Mouse (Mus musculus) embryonic fibroblast, embryonic 13.5 days (primary cell): ENCODE data around the gene Gm4131. TPM values are rescaled to one million over a fixed set of nuclear protein-coding genes. Genes with fewer than 3 reads are reported as not detected.

Experiments
- H3K27ac ChIP-seq: 2 replicates; pipeline ENCODE4 v1.5.1; 2012; ENCODE audit warnings: low read length, control low read depth, inconsistent platforms; ENCODE audit not compliant: insufficient read depth
- H3K4me1 ChIP-seq: 2 replicates; pipeline ENCODE4 v1.6.1; 2011; ENCODE audit warnings: low read length; ENCODE audit not compliant: control insufficient read depth, insufficient read depth
- H3K4me3 ChIP-seq: 2 replicates; pipeline ENCODE4 v1.5.1; 2011; ENCODE audit warnings: mild to moderate bottlenecking, control low read depth, low read length; ENCODE audit not compliant: insufficient read depth
- CTCF ChIP-seq: IDR thresholded peaks from 2 replicates; pipeline ENCODE4 v1.5.1; 2011; ENCODE audit warnings: mild to moderate bottlenecking, control low read depth, low read length, moderate library complexity, borderline replicate concordance; ENCODE audit not compliant: insufficient read depth
- POLR2A ChIP-seq: IDR thresholded peaks from 2 replicates; pipeline ENCODE4 v1.6.1; 2011; ENCODE audit warnings: low read depth, mild to moderate bottlenecking, control low read depth, low read length, moderate library complexity
- polyA plus RNA-seq: library from polyadenylated mRNA; stranded (reverse); fragments of >200 nt; gene quantifications from 2 replicates; pipeline ENCODE4 v1.2.4, GENCODE M21; 2011; ENCODE audit warnings: low read depth; ENCODE audit not compliant: missing spikeins, insufficient read length

Gm4131 gene
- polyA plus RNA-seq, 1 experiment: not detected

- H3K4me1 ChIP-seq: no peaks in the 10 kb centered on the region
- TF ChIP-seq POLR2A (no peak), CTCF (no peak)
- H3K4me3 ChIP-seq: no peak overlapping the region
- H3K27ac ChIP-seq: no peak overlapping the region
Observed at GRCm38 (mm10) chr14:62468119-62468752, 98.5 kb downstream of the Gm4131 start.

- no peak overlapping the region for H3K27ac ChIP-seq
- H3K4me3 ChIP-seq: no peak overlapping the region
- H3K4me1 ChIP-seq: no peaks in the 10 kb centered on the region
- TF ChIP-seq CTCF: no peak
- TF ChIP-seq POLR2A: no peak
Observed at GRCm38 (mm10) chr14:62464966-62465365, 101.8 kb downstream of the Gm4131 start.

GRCm38 (mm10) chr14:62459541-62459940, 107.2 kb downstream of the Gm4131 start:
- no peak overlapping the region for H3K4me3 ChIP-seq
- no peaks in the 10 kb centered on the region for H3K4me1 ChIP-seq
- H3K27ac ChIP-seq: no peak overlapping the region
- TF ChIP-seq CTCF (peak; percentile 49; the same call in 1 of the 2 replicates), POLR2A (no peak)

GRCm38 (mm10) chr14:62457420-62458181, 109.1 kb downstream of the Gm4131 start:
- Histone ChIP-seq H3K27ac (no peak overlapping the region), H3K4me1 (no peaks in the 10 kb centered on the region), H3K4me3 (no peak overlapping the region)
- TF ChIP-seq CTCF: peak; percentile 85
- TF ChIP-seq POLR2A: no peak

- no peaks in the 10 kb centered on the region for H3K4me1 ChIP-seq
- H3K4me3 ChIP-seq: no peak within 1 kb of the TSS
- H3K27ac ChIP-seq: no peak within 1 kb of the TSS
- TF ChIP-seq POLR2A: no peak
- TF ChIP-seq CTCF: no peak
Observed at GRCm38 (mm10) chr14:62456239-62456747, 110.4 kb downstream of the Gm4131 start, which contains the start of gene Gucy1b2. Gene Gucy1b2, minus strand, starts transcription at chr14:62456289.

GRCm38 (mm10) chr14:62455570-62455879, 111.2 kb downstream of the Gm4131 start:
- H3K4me1 ChIP-seq: no peaks in the 10 kb centered on the region
- TF ChIP-seq CTCF (no peak), POLR2A (no peak)
- H3K4me3 ChIP-seq: no peak overlapping the region
- H3K27ac ChIP-seq: no peak overlapping the region

GRCm38 (mm10) chr14:62454760-62455569, 111.8 kb downstream of the Gm4131 start:
- Histone ChIP-seq H3K4me1 (no peaks in the 10 kb centered on the region), H3K4me3 (no peak overlapping the region), H3K27ac (no peak overlapping the region)
- TF ChIP-seq CTCF: no peak
- TF ChIP-seq POLR2A: no peak

- Histone ChIP-seq H3K4me3 (no peak overlapping the region), H3K4me1 (no peaks in the 10 kb centered on the region), H3K27ac (no peak overlapping the region)
- TF ChIP-seq POLR2A (no peak), CTCF (no peak)
Observed at GRCm38 (mm10) chr14:62454136-62454535, 112.6 kb downstream of the Gm4131 start.

GRCm38 (mm10) chr14:62453276-62453675, 113.4 kb downstream of the Gm4131 start:
- H3K4me1 ChIP-seq: no peaks in the 10 kb centered on the region
- TF ChIP-seq CTCF (no peak), POLR2A (no peak)
- no peak overlapping the region for H3K4me3 ChIP-seq
- H3K27ac ChIP-seq: no peak overlapping the region

- Histone ChIP-seq H3K4me1 (peaks cover 3% of the 10 kb centered on the region; the same call in 1 of the 2 replicates), H3K27ac (no peak overlapping the region), H3K4me3 (no peak overlapping the region)
- TF ChIP-seq POLR2A (no peak), CTCF (no peak)
Observed at GRCm38 (mm10) chr14:62450706-62451105, 116.0 kb downstream of the Gm4131 start.
